Mouse (Mus musculus): Measurements from ENCODE around the gene Arpc2. TPM values are rescaled to one million over a fixed set of nuclear protein-coding genes. Genes with fewer than 3 reads are reported as not detected.

The Arpc2 gene
- polyA plus RNA-seq, 1 experiment, result 284 TPM

DNA sequence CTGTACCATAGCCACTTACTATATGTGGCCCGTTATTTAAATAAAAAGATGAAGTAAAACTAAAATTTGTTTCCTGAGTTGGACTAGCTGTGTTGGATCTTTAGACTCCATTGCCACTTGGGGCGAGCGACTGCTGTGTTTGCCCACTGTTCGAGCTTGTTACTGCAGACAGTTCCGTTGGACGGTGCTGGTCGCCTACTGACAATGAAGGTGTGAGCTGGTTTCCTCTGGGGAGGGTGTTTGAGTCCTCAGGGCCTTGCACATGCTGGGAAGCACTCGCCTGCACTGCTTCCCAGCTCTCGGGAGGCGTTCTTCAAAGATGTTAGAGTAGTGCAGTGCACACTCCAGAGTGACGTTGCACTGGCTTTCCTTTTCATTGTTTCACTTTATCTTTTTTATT lies 3.7 kb downstream of the Arpc2 start:
- no peaks in the 10 kb centered on the region for H3K9me3 ChIP-seq (replicated peaks; ENCODE audit: control insufficient read depth, insufficient read depth, low read length, poor library complexity, severe bottlenecking)
- no peak overlapping the region for H3K9ac ChIP-seq (ENCODE audit: low read depth, poor library complexity, severe bottlenecking)
- H3K27ac ChIP-seq (ENCODE audit: insufficient read depth, low read length), result no peak overlapping the region
- no peaks in the 10 kb centered on the region for H3K27me3 ChIP-seq (ENCODE audit: control insufficient read depth, insufficient read depth, low read length, poor library complexity, severe bottlenecking)
- TF ChIP-seq POLR2A (IDR thresholded peaks at IDR 0.05; ENCODE audit: insufficient read depth, low read length) (no peak), EP300 (IDR thresholded peaks at IDR 0.05; ENCODE audit: insufficient read depth, low read depth, low read length) (no peak), CTCF (IDR thresholded peaks at IDR 0.05; ENCODE audit: low read depth, low read length) (no peak)
- peaks cover 3% of the 10 kb centered on the region for H3K4me1 ChIP-seq (ENCODE audit: control insufficient read depth, insufficient read depth, low read length)
- H3K4me3 ChIP-seq (ENCODE audit: low read depth, low read length), result no peak overlapping the region
- H3K36me3 ChIP-seq (ENCODE audit: control insufficient read depth, insufficient read depth, low read length, poor library complexity, severe bottlenecking), result no peaks in the 10 kb centered on the region

- no peaks in the 10 kb centered on the region for H3K27me3 ChIP-seq (ENCODE audit: control insufficient read depth, insufficient read depth, low read length, poor library complexity, severe bottlenecking)
- no peak for TF ChIP-seq POLR2A (IDR thresholded peaks at IDR 0.05; ENCODE audit: insufficient read depth, low read length)
- TF ChIP-seq EP300 (IDR thresholded peaks at IDR 0.05; ENCODE audit: insufficient read depth, low read depth, low read length), result no peak
- no peak for TF ChIP-seq CTCF (IDR thresholded peaks at IDR 0.05; ENCODE audit: low read depth, low read length)
- H3K4me1 ChIP-seq (ENCODE audit: control insufficient read depth, insufficient read depth, low read length), result peaks cover 4% of the 10 kb centered on the region
- no peak overlapping the region for H3K9ac ChIP-seq (ENCODE audit: low read depth, poor library complexity, severe bottlenecking)
- H3K36me3 ChIP-seq (ENCODE audit: control insufficient read depth, insufficient read depth, low read length, poor library complexity, severe bottlenecking), result 0 out of 2 replicates have a peak, but pooled peaks cover 2% of the 10 kb centered on the region
- H3K4me3 ChIP-seq (ENCODE audit: low read depth, low read length), result no peak overlapping the region
- H3K27ac ChIP-seq (ENCODE audit: insufficient read depth, low read length), result no peak overlapping the region
- H3K9me3 ChIP-seq (replicated peaks; ENCODE audit: control insufficient read depth, insufficient read depth, low read length, poor library complexity, severe bottlenecking), result no peaks in the 10 kb centered on the region
These were observed 4.4 kb downstream of the Arpc2 start for GRCm38 (mm10) chr1:74240311-74240710.

DNA sequence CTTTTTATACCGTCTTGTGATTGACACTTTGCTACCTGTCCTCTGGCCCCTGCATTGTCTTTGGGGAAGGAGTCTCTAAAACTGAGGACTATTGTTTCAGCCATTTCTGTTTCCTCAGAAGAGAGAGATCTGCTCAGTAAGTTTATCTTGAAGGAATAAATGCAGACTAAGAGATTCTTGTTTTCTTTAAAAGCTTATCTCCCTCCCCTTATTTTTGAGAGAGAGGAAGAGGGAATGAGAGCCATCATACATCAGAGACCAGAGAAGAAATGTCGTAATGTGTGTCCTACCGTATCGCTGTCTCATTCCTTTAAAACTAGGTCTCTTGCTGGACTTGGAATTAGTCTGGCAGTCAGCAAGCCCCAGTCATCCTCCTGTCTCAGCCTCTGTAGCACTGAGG lies 4.9 kb downstream of the Arpc2 start:
- H3K27me3 ChIP-seq (ENCODE audit: control insufficient read depth, insufficient read depth, low read length, poor library complexity, severe bottlenecking), result no peaks in the 10 kb centered on the region
- no peak for TF ChIP-seq POLR2A (IDR thresholded peaks at IDR 0.05; ENCODE audit: insufficient read depth, low read length)
- TF ChIP-seq EP300 (IDR thresholded peaks at IDR 0.05; ENCODE audit: insufficient read depth, low read depth, low read length), result no peak
- TF ChIP-seq CTCF (IDR thresholded peaks at IDR 0.05; ENCODE audit: low read depth, low read length), result no peak
- H3K36me3 ChIP-seq (ENCODE audit: control insufficient read depth, insufficient read depth, low read length, poor library complexity, severe bottlenecking), result 0 out of 2 replicates have a peak, but pooled peaks cover 2% of the 10 kb centered on the region
- H3K4me3 ChIP-seq (ENCODE audit: low read depth, low read length), result no peak overlapping the region
- H3K9ac ChIP-seq (ENCODE audit: low read depth, poor library complexity, severe bottlenecking), result no peak overlapping the region
- no peaks in the 10 kb centered on the region for H3K9me3 ChIP-seq (replicated peaks; ENCODE audit: control insufficient read depth, insufficient read depth, low read length, poor library complexity, severe bottlenecking)
- no peak overlapping the region for H3K27ac ChIP-seq (ENCODE audit: insufficient read depth, low read length)
- peaks cover 5% of the 10 kb centered on the region for H3K4me1 ChIP-seq (ENCODE audit: control insufficient read depth, insufficient read depth, low read length)

- TF ChIP-seq POLR2A (IDR thresholded peaks at IDR 0.05; ENCODE audit: insufficient read depth, low read length) (no peak), EP300 (IDR thresholded peaks at IDR 0.05; ENCODE audit: insufficient read depth, low read depth, low read length) (no peak), CTCF (IDR thresholded peaks at IDR 0.05; ENCODE audit: low read depth, low read length) (no peak)
- Histone ChIP-seq H3K4me1 (ENCODE audit: control insufficient read depth, insufficient read depth, low read length) (peaks cover 3% of the 10 kb centered on the region), H3K4me3 (ENCODE audit: low read depth, low read length) (no peak overlapping the region), H3K36me3 (ENCODE audit: control insufficient read depth, insufficient read depth, low read length, poor library complexity, severe bottlenecking) (peaks cover 16% of the 10 kb centered on the region), H3K27me3 (ENCODE audit: control insufficient read depth, insufficient read depth, low read length, poor library complexity, severe bottlenecking) (no peaks in the 10 kb centered on the region), H3K9ac (ENCODE audit: low read depth, poor library complexity, severe bottlenecking) (no peak overlapping the region), H3K9me3 (replicated peaks; ENCODE audit: control insufficient read depth, insufficient read depth, low read length, poor library complexity, severe bottlenecking) (no peaks in the 10 kb centered on the region), H3K27ac (ENCODE audit: insufficient read depth, low read length) (0 out of 2 replicates have a peak overlapping the region, but pooled peaks have one; percentile 32)
These were observed 9.6 kb downstream of the Arpc2 start for GRCm38 (mm10) chr1:74245525-74245924.

- no peak overlapping the region for H3K4me3 ChIP-seq (ENCODE audit: low read depth, low read length)
These were observed 12.9 kb downstream of the Arpc2 start for GRCm38 (mm10) chr1:74248799-74249198.

DNA sequence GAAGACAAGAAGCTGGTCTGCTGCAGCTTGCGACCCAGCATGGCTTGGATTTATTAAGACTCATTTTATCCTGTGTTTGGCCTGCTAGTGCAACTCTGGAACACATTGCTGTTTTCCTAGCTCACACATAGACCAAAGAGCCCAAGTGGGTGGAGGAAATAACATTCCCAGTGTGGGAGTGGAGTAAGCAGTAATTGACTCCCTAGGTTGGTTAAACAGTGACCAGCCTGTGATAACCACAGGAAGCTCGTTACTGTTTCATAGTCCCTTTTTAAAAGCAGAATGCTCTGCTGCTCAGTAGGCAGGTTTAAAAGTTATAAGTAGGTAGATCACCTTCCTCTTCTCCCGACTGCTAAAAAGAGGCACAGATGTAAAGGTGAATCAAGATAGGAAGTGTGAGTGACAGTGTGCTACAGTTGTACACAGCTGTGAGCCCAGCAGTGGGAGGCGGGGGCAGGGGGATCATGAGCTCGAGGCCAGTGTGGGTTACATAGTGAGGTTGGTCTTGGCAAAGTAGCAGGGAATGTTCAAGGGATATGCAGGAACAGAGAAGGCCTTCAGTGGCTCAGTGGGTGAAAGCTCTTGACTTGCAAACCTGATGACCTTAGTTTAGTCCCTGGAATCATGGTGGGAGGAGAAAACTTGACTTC lies 13.6 kb downstream of the Arpc2 start:
- Histone ChIP-seq H3K9ac (ENCODE audit: low read depth, poor library complexity, severe bottlenecking) (no peak overlapping the region), H3K9me3 (replicated peaks; ENCODE audit: control insufficient read depth, insufficient read depth, low read length, poor library complexity, severe bottlenecking) (no peaks in the 10 kb centered on the region), H3K27ac (ENCODE audit: insufficient read depth, low read length) (no peak overlapping the region), H3K4me3 (ENCODE audit: low read depth, low read length) (no peak overlapping the region), H3K4me1 (ENCODE audit: control insufficient read depth, insufficient read depth, low read length) (peaks cover 3% of the 10 kb centered on the region), H3K36me3 (ENCODE audit: control insufficient read depth, insufficient read depth, low read length, poor library complexity, severe bottlenecking) (peaks cover 41% of the 10 kb centered on the region), H3K27me3 (ENCODE audit: control insufficient read depth, insufficient read depth, low read length, poor library complexity, severe bottlenecking) (no peaks in the 10 kb centered on the region)
- no peak for TF ChIP-seq CTCF (IDR thresholded peaks at IDR 0.05; ENCODE audit: low read depth, low read length)
- TF ChIP-seq EP300 (IDR thresholded peaks at IDR 0.05; ENCODE audit: insufficient read depth, low read depth, low read length), result no peak
- TF ChIP-seq POLR2A (IDR thresholded peaks at IDR 0.05; ENCODE audit: insufficient read depth, low read length), result no peak

More at GRCm38 (mm10) chr1:74248799-74249198, 12.9 kb downstream of the Arpc2 start:
- Histone ChIP-seq H3K4me1 (ENCODE audit: control insufficient read depth, insufficient read depth, low read length) (peaks cover 3% of the 10 kb centered on the region), H3K9ac (ENCODE audit: low read depth, poor library complexity, severe bottlenecking) (no peak overlapping the region), H3K27ac (ENCODE audit: insufficient read depth, low read length) (no peak overlapping the region), H3K9me3 (replicated peaks; ENCODE audit: control insufficient read depth, insufficient read depth, low read length, poor library complexity, severe bottlenecking) (no peaks in the 10 kb centered on the region), H3K27me3 (ENCODE audit: control insufficient read depth, insufficient read depth, low read length, poor library complexity, severe bottlenecking) (no peaks in the 10 kb centered on the region), H3K36me3 (ENCODE audit: control insufficient read depth, insufficient read depth, low read length, poor library complexity, severe bottlenecking) (peaks cover 39% of the 10 kb centered on the region)
- TF ChIP-seq POLR2A (IDR thresholded peaks at IDR 0.05; ENCODE audit: insufficient read depth, low read length) (no peak), CTCF (IDR thresholded peaks at IDR 0.05; ENCODE audit: low read depth, low read length) (no peak), EP300 (IDR thresholded peaks at IDR 0.05; ENCODE audit: insufficient read depth, low read depth, low read length) (no peak)

All from ES-Bruce4 (cell line).